Mouse (Mus musculus): ENCODE measurements around the gene Espl1. TPM values are rescaled to one million over a fixed set of nuclear protein-coding genes. Genes with fewer than 3 reads are reported as not detected.
"Not testable (repeated sequence)": the region's sequence is repeated elsewhere in the genome, so short reads cannot be mapped to it uniquely, and the experiment has no call there.

The Espl1 gene
- total RNA-seq, 4 experiments from 2014 or later, result 0.07 to 0.58 (median 0.21) TPM; not detected in 1

DNA sequence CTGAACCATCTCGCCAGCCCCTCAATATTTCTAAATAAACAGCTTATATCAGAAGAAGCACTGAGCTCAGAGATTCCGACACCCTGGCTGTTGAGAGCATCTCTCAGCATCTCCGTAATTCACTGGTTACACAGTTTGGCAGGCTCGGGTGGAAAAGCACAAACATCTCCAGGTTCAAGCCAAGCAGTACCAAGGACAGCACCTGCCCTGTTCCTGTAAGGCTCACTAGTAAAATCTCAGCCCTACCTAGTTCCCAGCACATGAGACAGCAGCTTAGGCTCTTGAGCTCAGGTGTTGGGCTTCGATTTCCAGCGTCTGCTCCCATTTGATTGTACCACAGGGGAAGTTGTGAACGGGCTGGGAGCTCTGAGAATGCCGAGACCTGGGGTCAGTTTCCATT is 39.2 kb downstream of the Espl1 start:
- no peak for DNase-seq (ENCODE audit: low spot score in 2 of 2)

DNA sequence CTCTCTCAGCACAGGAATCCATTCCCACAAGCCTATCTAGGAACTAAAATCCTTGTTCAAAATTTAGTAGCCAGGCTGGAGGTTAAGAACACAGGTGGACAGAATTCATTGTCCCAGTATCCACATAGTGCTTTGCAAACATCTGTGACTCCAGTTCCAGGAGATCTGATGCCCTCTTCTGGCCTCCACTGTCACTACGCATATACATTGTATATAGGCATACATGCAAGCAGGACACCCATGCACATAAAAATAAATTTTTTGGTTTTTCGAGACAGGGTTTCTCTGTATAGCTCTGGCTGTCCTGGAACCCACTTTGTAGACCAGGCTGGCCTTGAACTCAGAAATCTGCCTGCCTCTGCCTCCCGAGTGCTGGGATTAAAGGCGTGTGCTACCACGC is 39.9 kb downstream of the Espl1 start:
- not testable (repeated sequence) for DNase-seq (ENCODE audit: low spot score in 2 of 2)

DNA sequence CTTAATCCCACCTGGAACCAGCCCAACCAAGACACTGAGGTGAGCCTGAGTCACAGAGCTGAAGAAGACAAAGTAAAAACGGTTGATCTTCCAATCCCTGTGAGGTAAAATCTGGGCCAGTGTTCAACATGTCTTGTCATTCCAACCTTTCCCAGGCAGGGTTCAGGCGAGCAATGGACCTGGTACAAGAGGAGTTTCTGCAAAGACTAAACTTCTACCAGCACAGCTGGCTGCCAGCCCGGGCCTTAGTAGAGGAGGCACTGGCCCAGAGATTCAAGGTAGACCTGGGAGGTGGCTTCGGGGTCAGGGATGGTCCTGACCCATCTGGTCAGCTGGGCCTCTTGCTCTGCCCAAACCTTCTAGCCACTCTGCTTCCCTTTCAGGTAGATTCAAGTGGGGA is 40.9 kb downstream of the Espl1 start:
- DNase-seq (ENCODE audit: low spot score in 2 of 2), result no peak

DNA sequence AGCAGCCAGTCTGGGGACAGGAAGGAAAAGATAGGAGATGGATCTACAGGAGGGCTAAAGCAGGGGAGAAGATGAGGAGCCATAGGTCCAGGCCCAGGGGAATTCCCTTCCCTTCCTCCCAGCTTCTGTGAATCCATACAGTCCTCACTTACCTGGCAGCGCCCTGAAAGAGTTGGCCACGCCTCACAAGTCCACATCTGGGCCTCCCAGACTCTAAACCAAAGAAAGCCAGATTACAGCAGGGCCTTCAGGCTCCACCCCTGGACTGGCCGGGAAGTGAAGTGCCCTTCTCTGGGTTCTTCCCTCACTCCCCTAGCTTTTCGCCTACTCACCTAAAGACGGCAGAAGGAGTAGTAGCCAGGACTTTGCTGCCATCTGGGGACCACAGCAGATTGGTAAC is 43.5 kb downstream of the Espl1 start:
- DNase-seq (ENCODE audit: low spot score in 2 of 2), result no peak

DNA sequence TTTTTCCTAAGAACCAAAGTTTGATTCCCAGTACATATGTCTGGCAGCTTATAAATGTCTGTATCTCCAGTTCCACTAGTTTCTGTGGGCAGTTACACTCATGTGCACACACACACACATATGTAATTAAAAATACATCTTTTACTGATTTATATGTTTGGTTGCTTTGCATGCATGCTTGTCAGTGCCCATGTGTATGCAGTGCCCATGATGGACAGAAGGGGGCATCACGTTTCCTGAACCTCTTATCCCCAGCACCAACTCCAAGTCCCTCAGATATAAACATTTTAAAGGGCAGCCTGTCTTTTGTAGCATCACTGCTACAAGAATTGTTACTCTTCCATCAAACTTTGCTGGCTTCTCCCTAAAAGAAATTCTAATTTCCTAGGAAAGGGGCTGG is 45.5 kb downstream of the Espl1 start:
- DNase-seq (ENCODE audit: low spot score in 2 of 2), result no peak

DNA sequence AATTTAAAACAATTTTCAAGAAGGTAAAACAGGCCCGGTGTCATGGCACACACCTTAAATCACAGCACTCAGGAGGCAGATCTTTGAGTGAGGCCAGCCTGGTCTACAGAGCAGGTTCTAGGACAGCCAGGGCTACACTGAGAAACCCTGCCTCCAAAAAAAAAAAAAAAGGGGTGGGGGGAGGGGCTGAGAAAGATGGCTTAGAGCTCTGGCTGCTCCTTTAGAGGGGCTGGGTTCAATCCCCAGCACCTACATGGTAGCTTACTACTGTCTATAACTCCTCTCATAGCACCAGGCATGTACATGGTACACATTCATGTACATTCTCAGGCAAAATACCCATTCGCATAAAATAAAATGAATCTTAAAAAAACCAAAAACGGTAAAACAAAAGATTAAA is 48.4 kb downstream of the Espl1 start:
- no peak for DNase-seq (ENCODE audit: low spot score in 2 of 2)

DNA sequence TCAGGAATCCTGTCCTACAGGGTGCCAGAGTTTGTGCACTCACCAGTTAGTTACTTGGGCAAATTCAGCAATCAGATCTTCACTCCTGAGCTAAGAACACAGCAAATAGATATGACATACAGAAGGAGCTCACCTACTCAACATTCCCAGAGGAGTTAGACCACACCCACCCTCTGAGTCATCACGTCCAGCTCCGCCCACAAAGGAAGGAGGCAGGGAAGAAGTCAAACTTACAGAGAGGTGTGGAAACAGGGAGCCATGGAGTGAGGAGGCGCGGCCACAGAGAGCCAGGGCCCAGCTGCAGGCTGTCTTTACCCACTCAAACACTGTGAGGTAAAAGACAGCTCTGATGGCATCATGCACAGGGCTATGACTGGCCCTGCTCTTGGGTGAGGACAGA is 50.4 kb downstream of the Espl1 start:
- DNase-seq (ENCODE audit: low spot score in 2 of 2), result no peak

DNA sequence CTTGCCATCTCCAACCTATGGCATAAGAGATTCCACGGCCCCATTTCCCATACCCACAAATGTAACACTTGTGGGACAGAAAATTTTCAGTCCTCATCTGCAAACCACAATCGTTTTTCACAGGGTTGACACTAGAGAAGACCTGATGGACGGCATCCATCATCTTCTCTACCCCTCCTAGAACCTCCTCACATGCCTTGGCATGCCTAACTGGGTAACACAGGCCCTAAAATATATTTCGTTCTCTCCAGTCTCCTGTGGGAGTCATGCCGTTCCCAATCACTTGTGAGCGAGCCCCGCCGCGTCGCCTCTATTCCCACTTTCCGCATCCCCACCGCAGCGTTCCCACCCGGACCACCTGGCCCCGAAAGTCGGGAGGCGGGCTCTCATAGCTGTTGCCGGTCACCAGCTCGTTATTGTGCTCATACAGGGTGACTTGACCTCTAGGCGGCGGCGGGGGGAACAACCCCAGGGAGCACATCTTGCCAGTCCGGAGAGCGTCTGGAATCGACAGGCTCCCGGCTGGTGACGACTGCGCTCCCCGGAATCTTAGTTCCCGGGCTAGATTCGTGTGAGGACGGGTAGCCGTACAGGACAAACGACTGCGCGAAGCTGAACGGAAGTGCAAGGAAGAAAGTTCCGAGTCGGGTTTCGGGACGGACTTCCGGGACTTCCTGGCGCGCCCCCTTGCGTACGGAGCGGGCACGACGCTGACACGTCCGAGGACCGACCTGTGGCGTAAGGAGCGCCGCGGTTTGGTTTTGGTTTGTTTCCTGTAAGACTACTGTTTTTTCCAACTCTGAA is 54.3 kb downstream of the Espl1 start, which contains the start of gene Aaas:
Gene Aaas, minus strand, starts transcription at position 634 of the 804 bp plus-strand sequence.
- DNase-seq (ENCODE audit: low spot score in 2 of 2), result peak; percentile 85 to 92

DNA sequence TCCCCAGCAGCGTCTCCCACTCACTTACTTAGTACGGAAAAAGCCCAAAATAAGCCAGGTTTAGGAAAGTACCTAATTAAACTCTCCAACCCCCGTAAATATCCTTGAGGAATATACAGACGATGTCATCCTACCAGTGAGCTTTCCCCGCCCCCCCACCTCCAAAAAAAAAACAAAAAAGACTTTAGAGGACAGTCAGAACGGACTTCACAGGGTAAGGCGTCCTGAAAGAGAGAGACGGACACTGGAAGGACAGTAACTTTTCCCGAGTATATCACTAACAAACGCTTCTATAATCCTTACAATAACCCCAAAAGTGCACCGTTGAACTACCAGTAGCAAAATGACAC is 54.9 kb downstream of the Espl1 start:
- no peak for DNase-seq (ENCODE audit: low spot score in 2 of 2)

DNA sequence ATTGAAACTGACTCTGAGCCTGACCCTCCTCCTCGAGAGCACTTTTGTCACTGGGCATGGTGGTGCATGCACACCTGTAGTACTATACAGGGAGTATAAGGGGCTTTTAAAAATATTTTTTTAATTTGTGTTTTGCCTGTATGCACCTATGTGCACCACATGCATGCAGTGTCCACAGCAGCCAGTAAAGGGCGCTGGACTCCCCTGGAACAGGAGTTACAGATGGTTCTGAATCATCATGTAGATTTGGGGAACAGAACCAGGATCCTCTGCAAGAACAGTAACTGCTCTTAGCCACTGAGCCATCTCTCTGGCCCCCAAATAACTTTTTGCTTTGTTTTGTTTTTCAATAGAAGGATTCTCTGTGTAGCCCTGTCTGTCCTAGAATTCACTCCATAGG is 56.1 kb downstream of the Espl1 start:
- DNase-seq (ENCODE audit: low spot score in 2 of 2), result no peak

DNA sequence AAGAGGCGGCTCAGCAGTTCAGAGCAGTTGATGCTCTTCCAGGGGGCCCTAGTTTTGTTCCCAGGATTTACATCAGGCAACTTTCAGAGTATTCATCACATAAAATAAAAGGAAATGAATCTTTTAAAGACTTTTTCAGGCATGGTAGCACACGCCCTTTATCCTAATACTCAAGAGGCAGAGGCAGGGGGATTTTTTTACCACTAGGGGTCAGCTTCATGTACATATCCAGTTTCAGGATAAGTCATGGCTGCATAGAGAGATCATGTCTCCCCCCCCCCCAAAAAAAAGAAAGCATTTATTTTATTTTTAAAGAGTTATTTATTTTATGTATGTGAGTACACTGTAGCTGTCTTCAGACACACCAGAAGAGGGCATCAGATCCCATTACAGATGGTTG is 57.9 kb downstream of the Espl1 start:
- no peak for DNase-seq (ENCODE audit: low spot score in 2 of 2)

DNA sequence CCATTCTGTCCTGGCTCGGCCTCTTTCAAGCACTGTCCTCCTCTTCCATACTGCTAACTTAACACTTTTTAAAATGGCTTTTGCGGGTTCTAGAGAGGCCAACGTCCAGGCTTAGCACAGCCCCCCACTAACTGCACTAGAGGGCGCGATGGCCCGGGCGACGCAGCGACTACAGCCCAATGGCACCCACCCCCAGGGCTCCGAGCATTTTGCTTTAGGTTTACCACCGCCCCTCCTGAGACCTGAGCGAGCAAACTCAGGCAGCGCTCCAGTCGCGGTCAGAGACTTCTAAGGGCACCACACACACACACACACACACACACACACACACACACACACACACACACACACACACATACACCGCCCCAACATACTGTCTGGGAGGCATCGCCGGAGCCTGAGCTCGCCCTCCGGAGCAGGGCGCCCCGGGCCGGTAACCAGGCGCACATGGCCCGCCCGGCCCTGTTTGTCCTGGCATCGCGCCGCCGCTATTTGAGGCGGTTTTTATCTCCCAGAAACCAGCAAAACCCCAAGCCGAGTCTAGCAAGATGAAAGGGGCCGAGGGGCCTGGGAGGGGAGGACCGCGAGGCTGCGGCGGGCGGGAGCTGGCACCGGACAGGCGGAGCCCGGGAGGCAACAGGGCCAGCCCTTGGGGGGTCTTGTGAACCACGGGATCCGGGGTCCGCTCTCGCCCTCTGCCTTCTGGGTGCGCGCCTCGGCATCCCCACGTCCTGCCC is 59.2 kb downstream of the Espl1 start:
- peak in 1 of 2 experiments; percentile 38 for DNase-seq (ENCODE audit: low spot score in 2 of 2)

DNA sequence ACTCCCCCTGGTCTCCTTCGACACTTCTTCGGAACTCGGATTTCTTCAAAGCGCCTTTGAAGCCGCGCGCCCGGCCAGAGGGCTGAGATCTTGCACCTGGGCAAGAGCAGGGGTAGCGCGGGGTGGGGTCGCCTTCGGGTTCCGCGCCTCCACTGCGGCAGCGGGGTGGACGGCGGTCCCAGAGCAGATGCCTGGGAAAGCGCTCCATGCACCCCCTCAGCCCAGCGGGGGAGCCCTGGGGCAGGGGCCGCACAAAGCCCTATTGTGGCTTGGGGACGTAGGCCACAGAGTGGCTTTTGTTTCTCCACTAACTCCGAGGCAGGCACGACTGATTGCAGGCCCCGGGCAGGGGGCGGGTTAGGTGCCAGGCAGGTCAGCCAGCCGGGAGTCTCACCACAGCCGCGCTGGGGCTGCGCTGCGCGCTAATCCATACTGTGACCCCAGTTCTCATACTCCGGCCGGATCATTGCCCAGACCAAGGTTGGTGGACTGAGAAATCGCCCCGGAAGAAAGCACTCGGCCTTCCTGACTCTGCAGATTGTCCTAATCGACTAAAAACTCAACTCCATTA is 59.9 kb downstream of the Espl1 start:
- no peak for DNase-seq (ENCODE audit: low spot score in 2 of 2)

DNA sequence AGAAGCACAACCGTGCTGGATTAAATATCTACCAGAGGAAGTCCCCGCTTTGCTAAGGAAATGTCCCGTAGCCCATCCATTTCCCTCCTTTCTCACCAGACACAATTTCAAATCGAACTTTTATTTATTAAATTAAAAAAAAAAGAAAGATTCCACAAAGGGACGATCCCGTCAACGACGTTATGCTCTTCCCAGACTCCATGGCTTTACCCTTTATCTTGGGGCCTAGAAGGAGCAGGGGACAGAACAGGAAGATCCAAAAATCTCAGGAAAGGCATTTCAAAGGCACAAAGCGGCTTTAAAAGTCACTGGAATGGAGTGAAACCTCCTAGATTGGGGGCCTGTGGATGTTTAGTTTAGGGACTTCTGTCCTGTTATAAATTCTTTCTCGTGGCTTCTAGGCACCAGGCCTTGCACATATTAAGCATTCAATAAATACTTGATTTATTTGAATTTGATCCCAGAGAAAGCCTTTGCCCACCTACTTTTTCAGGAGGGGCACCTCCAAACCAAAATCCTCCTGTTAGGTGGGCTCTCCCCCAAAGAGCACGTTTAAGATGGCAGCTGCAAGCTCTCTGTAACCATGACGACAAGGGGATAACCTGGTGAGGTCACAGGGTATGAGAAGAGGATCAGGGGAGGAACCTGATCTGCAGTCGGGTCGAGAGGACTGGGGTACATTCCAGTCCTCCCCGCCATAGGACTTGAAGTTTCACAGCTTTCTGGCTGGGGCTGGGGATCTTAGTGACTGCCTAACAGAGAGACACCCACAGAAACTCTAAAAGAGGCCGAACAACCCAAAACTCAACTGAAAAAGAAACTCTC is 60.6 kb downstream of the Espl1 start:
- no peak for DNase-seq (ENCODE audit: low spot score in 2 of 2)

DNA sequence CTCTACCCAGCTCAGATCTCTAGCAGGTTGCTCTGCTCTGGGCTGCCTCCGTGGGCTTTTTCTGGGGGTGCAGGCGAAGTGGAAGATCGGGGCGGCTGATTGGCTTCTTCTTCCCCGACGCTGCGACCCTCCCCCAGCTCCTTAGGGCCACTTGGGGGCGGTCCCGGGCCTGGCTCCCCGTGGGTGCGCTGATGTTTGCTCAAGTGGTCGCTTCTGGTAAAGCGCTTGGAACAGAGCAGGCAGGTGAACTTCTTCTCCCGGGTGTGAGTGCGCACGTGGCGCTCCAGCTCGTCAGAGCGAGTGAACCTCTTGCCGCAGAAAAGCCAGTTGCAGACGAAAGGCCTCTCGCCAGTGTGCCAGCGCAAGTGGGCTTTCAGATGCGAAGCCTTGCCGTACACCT is 62.1 kb downstream of the Espl1 start:
- no peak for DNase-seq (ENCODE audit: low spot score in 2 of 2)

DNA sequence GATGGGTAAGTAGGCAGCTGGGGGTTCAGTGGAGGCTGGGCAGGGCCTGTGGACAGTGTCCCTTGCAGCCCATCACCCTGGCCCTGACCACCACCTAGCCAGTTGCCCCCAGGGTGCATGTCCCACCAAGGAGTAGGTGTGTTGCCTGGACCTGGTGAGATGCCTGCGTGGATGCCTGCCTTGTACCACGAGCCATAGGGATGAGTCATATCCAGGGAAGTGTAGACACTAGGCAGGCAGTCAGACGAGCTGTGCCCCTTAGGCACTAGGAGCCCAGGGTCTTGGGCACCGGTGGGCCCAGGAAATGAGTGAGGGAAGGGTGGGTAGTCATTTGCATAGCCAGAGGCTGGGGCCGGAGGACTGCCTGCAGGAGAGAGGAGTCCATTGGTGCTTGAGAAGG is 62.8 kb downstream of the Espl1 start:
- DNase-seq (ENCODE audit: low spot score in 2 of 2), result no peak

DNA sequence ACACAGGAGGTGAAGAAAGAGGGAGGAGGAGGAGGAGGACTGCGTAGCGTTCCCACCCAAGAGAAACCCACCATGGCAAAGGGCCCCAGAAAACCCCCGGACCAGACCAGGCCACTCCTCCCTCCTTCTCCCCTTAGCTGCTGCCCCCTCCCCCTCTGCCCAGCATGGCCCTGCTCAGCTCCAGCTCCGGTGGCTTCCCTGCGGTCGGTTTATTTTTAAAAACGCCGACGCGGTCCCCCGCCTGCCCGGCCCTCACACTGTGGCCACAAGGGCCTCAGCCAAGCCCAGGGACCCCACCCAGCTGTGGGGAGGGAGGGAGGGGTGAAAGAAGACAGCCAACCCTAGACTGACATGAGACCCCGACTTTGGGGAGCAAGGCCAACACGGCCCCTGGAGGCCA is 66.6 kb downstream of the Espl1 start:
- no peak for DNase-seq (ENCODE audit: low spot score in 2 of 2)

DNA sequence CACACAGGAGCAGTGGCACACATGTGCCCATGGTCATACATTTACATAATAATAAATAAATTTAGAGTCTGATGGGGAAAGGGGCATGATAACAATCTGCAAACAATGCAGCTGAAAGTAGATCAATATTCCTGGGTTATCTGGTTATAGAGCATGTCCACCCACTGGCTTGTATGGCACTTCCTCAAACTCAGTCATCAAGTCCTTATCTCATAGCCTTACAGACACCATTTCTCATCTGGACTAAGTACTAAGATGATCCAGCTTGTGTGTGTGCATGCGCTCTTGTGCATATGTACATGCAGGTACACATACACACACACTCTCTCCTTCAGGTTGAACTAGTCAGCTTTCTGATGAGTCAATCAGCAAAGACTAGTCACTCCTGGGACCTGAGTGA is 68.6 kb downstream of the Espl1 start:
- DNase-seq (ENCODE audit: low spot score in 2 of 2), result no peak

DNA sequence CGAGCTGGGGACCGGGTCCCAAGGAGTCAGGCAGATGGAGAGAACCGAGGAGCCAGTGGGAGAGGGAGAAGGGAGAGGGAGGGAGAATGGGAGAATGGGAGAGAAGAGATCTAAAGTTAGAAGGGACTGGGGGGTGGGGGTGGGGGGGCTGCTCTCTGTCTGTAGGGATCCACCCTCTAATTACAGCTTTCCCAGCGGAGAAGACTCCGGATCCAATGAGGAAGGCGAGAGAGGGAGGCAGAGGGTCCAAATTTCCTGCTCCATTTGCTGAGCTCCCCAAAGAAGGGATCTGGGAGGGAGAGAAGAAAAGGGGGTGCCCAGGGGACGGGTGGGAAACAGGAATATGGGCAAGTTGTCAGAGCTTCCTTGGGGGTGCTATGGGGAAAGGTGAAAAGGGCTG is 70.2 kb downstream of the Espl1 start:
- no peak for DNase-seq (ENCODE audit: low spot score in 2 of 2)

DNA sequence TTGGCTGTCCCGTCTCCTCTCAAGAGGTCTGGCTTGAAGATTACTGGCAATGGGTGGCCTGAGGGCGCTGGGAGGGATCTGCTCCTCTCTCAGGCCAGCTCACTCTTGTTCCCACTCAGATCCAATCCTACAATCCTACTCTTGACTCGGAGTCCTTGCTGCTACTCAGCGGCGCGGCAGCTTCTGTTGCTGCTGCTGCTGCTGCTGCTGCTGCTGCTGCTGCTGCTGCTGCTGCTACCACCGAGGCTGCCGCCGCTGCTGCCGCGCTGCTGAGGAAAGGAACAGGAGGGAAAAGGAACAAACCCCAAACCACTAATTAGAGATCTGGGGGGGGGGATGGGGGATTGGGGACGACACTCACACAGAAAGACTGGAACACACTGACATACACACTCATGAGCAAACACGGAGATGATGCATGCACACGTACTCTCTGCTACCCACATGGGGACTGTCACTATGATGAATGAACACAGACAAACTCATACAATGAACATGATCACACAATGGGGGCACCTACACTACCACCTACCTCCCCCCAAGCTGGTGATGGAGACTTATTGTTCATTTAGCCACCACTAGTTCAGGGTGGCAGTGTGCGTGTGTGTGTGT is 70.8 kb downstream of the Espl1 start, which contains the start of gene Sp7:
Gene Sp7, minus strand, starts transcription at position 450 of the 612 bp plus-strand sequence.
- DNase-seq (ENCODE audit: low spot score in 2 of 2), result no peak

DNA sequence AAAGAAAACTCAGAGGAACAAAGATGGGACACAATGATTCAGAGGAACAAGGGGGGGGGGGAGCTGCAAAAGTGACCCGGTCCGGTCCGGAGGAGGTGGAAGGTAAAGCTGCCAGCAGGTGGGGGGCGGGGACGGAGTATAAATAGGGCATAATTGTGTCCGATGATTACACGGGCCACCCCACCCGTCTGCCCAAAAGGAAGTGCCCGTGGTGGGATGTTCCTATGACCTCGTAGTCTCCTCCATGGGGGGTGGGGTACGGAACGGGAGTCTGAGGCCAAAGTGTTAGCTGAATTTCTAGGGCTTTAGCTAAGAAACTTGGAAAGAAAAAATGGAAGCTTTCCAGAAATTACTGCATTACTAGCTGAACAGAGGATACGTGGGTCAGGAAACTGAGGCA is 73.9 kb downstream of the Espl1 start:
- no peak for DNase-seq (ENCODE audit: low spot score in 2 of 2)
